Mouse (Mus musculus) gastrocnemius, adult 8-10 months (tissue): ENCODE data around the gene Metap1. TPM values are rescaled to one million over a fixed set of nuclear protein-coding genes. Genes with fewer than 3 reads are reported as not detected.

Source experiments
- DNase-seq, 2 experiments: peaks; one replicate each; pipeline ENCODE4 v3.0.0; 2022; ENCODE audit warnings: low spot score in 2 of 2
- microRNA-seq: library from miRNA; unstranded; fragments of <30 nt; microRNA quantifications from one replicate; pipeline ENCODE4 v1.2.0, GENCODE M21; 2022
- total RNA-seq, 4 experiments: library from RNA; stranded (reverse); gene quantifications; 2 replicates each; pipeline ENCODE4 v1.2.4; 2022

Metap1 gene
- total RNA-seq, 4 experiments from 2014 or later, result 51.4 to 54.0 (median 53.7) TPM

DNA sequence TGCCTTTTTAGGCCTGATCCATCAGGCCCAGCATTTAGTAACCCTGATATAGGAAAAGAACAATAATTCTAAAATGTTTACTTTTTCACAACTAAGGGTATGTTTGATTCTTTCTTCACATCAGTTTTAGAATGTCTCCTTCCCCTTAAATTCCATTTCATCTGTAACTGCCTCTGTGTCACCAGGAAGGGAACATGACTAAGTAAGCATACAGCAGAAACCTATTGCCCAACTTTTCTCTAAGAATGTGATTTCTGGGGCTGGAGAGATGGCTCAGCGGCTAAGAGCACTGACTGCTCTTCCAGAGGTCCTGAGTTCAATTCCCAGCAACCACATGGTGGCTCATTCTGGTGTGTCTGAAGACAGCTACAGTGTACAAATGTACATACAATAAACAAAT lies 35.1 kb downstream of the Metap1 start:
- no peak for DNase-seq

DNA sequence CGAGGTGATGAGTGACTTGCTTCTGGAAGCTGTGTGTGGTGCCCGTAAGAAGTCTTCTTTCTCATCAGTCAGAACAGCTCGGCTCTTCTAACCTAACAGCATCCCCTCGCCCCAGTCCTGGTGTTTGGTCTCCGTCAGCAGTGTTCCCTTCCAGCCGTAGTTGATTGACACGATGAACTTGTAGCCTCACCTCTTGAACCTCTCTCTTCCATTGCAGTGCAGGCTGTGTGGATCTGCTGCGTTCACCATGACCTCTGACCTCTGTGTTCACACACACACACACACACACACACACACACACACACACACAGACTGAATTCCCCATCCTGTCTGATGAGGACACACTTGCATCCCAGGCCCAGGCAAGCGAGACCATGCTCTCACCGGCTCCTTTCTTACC lies 37.1 kb downstream of the Metap1 start:
- no peak for DNase-seq

- no peak for DNase-seq
Observed at GRCm38 (mm10) chr3:138448077-138448860, 41.0 kb downstream of the Metap1 start.

DNA sequence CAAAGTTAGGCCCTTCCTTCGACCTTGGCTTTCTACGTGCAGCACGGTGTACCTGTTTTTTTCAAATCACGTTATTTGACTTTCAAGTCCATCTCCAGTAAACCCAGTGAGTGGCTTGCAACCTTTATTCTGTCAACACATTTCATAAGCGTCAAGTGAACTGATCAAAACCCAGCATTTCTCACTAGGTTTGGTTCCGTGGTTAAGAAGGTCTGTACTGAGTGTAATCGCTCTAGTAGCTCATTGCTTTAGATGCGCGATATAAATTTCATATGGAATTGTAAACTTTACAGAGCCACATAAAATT lies 45.9 kb downstream of the Metap1 start:
- no peak for DNase-seq

DNA sequence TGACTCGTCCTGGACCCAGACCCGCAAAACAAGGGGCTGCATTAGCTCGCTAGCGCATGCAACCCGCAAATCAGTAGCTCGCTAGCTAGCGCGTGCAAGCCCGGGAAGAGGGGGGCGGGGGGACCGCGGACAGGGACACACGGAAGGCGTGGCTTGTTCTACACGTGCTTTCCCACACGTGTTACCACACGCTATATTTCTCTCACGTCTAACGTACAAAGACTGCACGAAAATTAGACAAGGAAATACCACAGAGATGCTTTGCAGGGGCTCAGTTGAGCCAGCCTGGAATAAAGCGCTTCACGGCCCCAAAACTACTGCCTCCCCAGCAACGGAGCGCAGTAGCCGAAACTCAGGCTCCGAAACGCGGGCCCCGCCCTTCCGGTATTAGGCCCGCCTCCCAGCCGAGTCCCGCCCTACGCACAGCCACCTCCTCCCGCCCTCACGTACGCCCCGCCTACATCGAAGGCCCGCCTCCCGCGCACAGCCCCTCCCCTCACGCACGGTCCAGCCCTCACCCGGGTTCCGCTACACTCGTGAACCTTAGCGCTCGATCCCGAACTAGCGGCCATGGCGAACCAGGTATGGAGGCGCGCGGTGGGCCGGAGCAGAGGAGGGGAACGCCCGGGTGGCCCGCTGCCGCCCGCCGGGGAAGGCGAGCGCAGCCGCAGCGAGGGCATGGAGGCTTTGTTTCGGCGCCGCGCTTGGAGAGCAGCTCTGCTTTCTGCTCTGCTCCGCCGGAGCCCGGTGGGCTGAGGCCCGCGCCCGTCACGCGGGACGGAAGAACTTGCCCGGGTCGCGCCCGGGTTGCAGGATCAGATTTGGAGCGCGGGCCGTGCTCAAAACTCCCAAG lies 46.5 kb downstream of the Metap1 start, which contains the start of gene Adh5:
Gene Adh5 (plus strand): TSS at position 482 of the 853 bp plus-strand sequence.
- DNase-seq, result peak; percentile 82 to 87

DNA sequence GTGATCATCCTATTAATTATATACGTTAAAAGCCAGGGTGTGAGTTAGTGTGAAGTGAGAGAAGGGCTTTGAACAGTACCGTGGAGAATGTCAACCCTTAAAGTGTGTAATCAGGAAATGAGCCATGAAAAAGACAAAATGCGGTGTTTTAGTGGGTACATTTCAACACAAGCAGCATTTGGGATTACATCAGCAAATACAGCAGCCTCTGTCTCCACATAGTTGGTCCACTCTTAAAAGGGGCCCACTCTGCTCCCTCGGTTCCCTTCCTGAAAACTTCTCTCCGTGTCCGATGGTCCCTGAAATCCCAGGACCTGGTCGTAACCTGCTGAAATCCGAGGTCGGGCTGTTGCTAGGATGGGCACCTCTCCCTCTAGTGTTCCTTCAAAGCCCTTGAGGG lies 47.1 kb downstream of the Metap1 start:
- no peak for DNase-seq

- DNase-seq, result no peak
Observed at GRCm38 (mm10) chr3:138438716-138439115, 50.6 kb downstream of the Metap1 start.

GRCm38 (mm10) chr3:138431835-138432234 lies 57.5 kb downstream of the Metap1 start:
- no peak for DNase-seq

GRCm38 (mm10) chr3:138430360-138430976 lies 58.8 kb downstream of the Metap1 start:
- no peak for DNase-seq

DNA sequence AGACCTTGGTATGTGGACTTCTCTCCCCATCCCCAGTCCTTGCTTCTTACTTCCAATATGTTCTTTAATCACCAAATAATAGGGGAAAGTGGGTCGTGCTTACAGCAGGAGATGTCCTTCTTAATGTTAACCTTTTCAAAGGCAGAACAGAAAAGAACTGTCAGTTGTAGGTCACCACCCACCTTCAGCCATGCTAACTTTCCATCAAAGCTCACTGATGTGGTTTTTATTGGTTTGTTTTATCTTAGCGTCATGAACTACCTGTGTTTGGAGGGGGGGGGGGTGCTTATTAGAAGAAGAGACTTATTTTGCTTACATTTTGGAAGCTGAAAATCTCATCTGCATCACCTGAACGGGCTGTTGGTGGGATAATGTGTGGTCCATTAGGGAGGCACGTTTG lies 65.1 kb downstream of the Metap1 start:
- no peak for DNase-seq

GRCm38 (mm10) chr3:138423664-138424063 lies 65.7 kb downstream of the Metap1 start:
- no peak for DNase-seq

- DNase-seq, result no peak
Observed at GRCm38 (mm10) chr3:138420385-138420784, 68.9 kb downstream of the Metap1 start.

GRCm38 (mm10) chr3:138419369-138419768 lies 69.9 kb downstream of the Metap1 start:
- no peak for DNase-seq

GRCm38 (mm10) chr3:138415121-138415690 lies 74.1 kb downstream of the Metap1 start, which contains the start of gene Adh4:
Adh4 (plus strand) TSS chr3:138415466.
- no peak for DNase-seq

DNA sequence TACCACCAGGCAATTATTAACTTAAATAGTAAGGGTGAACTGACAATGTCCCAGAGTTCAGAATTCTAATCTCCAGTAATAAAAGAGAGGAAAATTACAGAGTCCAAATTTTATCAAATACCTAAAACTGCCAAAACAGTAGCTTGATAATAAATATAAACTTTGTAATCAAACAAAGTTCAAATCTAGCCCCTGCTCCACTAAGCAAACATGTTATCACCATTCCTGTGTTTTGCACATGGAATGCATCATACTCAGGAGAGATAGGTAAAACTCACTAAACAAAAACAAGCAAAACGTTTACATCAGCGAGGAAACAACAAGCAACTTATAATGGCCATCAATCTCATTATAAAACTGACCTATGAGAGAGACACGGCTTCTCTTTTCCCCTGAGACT lies 79.1 kb downstream of the Metap1 start:
- no peak for DNase-seq

GRCm38 (mm10) chr3:138409585-138409984 lies 79.7 kb downstream of the Metap1 start:
- no peak for DNase-seq

Small RNAs within 50 kb of the gene (microRNA-seq; reads per million reads assigned to microRNA genes)
- not detected for gene Mir1956

Other genes with a start within 250 kb of the Metap1 start
- 10 to 100 TPM; 14.7 to 36.9 (median 23.9) TPM for gene Adh1, start 228.5 kb downstream of the Metap1 start, total RNA-seq
- not detected for gene Adh6a, start 176.2 kb downstream of the Metap1 start, total RNA-seq
- gene Adh6b, start 147.7 kb downstream of the Metap1 start, total RNA-seq, result under 1 TPM in 1 of 4 experiments, not detected in 3; 0.16 TPM
- not detected for gene Adh4, start 74.0 kb downstream of the Metap1 start, total RNA-seq
- gene Adh5, start 46.4 kb downstream of the Metap1 start, total RNA-seq, result 10 to 100 TPM; 61.0 to 64.1 (median 61.7) TPM
- 100 to 1,000 TPM; 109 to 133 (median 125) TPM for gene Eif4e, start 36.7 kb upstream of the Metap1 start, total RNA-seq